Mouse (Mus musculus): ENCODE results near the gene Wdr77.
A peak's percentile ranks its signal among the peaks of the same experiment; 100 is the strongest.
"Not testable (repeated sequence)": the region's sequence is repeated elsewhere in the genome, so short reads cannot be mapped to it uniquely, and the experiment has no call there.

Gene Wdr77

GRCm38 (mm10) chr3:105958974-105959580, at the start of gene Wdr77:
Wdr77 (plus strand) TSS chr3:105959369.
- peak; percentile 100 for DNase-seq (ENCODE audit: low read depth, low spot score)

- DNase-seq (ENCODE audit: low read depth, low spot score) = no peak
These were observed 48.5 kb upstream of the Wdr77 start for GRCm38 (mm10) chr3:105910519-105911190.

GRCm38 (mm10) chr3:105912097-105912880, 46.9 kb upstream of the Wdr77 start:
- DNase-seq (ENCODE audit: low read depth, low spot score) = no peak

DNA sequence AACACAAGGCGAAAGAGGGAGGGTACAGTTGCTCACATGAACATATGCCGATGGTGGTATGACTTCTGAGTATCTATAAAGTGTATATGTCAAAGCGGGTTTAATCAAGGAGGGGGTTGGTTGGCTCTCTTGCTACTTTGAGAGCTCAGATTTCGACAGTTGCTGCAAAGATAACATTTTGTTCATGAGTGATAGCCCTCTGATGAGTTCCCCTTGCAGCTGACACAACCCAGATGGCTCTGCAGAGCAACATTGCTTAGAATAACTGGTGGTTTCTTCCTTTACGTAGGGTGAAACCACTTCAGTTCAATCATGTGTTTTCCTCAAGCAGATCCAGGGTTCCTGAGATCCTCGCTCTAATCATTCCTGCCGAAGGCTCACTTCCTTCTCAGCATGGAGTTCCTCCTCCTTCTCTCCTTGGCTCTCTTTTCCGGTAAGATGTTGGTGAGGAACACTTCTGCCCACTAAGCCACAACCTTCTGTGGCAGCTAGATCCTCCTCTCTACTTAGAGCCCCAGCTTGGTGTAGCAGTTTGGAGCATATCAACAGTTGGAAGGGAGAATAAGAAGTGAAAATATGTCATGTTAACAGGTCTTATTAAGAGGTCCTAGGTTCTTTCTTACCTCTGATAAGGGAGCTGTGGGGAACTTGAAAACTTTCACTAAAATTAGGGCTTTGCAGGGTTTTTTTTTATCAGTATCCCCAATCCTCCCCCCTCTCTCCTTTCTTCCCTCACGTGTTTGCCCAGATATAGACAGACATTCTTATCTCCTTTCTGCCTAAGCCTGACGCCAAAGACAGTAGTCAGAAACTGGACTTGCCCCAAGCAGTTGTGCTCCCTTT, 45.1 kb upstream of the Wdr77 start:
- no peak for DNase-seq (ENCODE audit: low read depth, low spot score)

DNA sequence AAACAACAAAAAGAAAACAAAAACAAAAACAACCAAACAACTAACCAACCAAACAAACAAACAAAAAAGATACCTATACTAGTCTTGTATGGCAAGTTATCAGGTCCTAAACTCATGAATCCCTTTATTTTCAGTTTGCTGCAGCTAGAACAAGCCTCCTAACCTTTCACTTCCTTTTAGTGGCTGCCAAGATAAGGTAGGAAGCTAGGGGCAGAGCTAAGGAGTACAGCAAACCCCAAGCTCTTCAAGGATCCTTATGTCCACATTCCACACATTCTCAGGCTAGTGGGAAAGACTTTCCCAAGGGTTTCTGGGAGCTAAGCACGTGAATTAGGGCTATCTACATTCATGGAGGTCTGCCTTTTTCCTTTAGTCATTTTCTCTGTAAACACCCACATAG, 43.9 kb upstream of the Wdr77 start:
- DNase-seq (ENCODE audit: low read depth, low spot score) = no peak

DNA sequence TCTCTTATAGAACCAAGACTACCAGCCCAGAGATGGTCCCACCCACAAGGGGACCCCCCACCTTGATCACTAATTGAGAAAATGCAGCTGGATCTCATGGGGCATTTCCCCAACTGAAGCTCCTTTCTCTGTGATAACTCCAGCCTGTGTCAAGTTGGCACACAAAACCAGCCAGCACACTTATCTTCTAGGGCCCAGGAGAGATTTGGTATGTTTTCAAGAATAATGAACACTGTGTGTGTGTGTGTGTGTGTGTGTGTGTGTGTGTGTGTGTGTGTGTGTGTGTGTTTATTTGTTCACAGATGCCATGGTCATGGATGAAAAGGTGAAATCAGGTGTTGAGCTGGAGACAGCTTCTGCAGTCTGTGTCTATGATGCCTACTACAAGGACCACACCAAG, 42.7 kb upstream of the Wdr77 start:
- not testable (repeated sequence) for DNase-seq (ENCODE audit: low read depth, low spot score)

GRCm38 (mm10) chr3:105917656-105918354, 41.4 kb upstream of the Wdr77 start:
- no peak for DNase-seq (ENCODE audit: low read depth, low spot score)

GRCm38 (mm10) chr3:105918355-105918745, 40.8 kb upstream of the Wdr77 start:
- DNase-seq (ENCODE audit: low read depth, low spot score) = no peak

DNA sequence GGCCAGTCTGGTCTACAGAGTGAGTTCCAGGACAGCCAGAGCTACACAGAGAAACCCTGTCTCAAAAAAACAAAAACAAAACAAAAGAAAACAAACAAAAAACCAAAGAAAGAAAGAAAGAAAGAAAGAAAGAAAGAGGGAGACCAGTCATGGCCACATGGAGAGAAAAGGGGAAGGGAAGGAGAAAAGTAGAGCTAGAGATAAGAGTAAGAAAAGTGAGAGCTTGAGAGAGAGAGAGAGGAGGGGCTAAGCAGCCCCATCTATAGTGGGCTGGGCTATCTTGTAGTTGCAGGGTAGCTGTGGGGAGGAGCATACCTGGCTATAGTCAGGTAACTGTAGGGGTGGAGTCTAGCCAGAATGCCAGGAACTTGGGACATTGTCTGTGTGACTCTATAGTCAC, 38.4 kb upstream of the Wdr77 start:
- DNase-seq (ENCODE audit: low read depth, low spot score) = not testable (repeated sequence)

GRCm38 (mm10) chr3:105921959-105922358, 37.2 kb upstream of the Wdr77 start:
- no peak for DNase-seq (ENCODE audit: low read depth, low spot score)

DNA sequence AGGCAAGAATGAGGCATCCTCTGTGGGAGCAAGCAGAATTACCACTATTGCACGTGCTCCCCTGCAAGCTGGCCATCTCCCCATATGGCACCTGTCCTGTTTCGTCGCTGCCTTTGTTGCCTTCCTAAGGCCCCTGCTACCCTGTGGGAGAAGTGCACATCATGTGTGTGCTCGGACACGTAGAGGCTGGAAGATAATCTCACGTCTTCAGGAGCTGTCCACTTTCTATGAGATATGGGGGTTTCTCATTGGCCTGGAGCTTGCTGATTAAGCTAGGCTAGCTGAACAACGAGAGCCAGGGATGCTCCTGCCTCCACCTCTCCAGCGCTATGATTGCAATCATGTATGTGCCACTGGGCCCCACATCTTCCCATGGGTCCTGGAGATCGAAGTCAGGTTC, 34.6 kb upstream of the Wdr77 start:
- no peak for DNase-seq (ENCODE audit: low read depth, low spot score)

DNA sequence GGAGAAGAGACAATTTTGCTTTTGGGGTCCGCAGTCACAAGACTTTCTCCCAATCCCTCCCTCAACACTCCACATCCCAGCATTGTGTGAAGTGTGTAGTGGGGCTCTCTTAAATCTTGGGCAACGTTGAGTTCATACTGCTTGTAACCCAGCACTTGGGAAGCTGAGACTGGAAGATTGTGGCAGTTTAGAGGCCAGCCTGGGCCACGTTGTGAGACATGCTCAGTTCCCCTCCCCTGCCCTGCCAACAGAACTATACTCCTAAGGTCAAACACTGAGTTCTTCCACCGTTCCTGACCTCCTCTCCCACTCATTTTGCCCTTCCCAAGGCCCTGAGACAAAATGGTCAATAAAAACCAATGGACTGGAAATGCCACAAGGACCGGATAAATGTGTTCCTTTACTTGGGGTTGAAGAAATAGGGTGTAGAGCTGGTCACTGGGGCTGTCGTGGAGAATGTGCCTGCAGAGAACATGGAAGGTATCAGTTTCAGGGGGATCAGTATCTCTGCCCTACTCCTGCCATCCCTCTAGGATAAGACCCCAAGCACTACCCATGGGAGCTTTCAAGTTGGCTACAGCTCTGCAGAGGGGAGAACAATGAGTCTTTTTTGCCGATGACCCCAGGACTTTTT, 31.5 kb upstream of the Wdr77 start:
- no peak for DNase-seq (ENCODE audit: low read depth, low spot score)

DNA sequence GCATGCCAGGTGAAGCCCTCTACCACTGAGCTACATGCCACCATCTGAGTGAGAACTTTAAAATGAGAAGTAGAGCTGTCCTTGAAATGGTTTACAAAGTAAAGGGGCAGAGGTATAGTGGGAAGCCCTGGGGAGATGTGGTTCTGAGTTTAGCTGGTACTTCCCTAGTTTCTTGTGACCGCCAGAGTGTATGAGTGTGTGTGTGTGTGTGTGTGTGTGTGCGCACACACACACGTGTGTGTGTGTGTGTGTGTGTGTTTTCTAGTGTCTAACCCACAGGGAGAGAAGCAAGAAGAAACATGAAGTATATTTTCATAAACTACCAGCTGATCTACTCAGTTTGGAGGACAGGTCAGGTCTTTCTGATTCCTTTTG, 31.0 kb upstream of the Wdr77 start:
- DNase-seq (ENCODE audit: low read depth, low spot score) = no peak

GRCm38 (mm10) chr3:105928781-105929180, 30.4 kb upstream of the Wdr77 start:
- no peak for DNase-seq (ENCODE audit: low read depth, low spot score)

DNA sequence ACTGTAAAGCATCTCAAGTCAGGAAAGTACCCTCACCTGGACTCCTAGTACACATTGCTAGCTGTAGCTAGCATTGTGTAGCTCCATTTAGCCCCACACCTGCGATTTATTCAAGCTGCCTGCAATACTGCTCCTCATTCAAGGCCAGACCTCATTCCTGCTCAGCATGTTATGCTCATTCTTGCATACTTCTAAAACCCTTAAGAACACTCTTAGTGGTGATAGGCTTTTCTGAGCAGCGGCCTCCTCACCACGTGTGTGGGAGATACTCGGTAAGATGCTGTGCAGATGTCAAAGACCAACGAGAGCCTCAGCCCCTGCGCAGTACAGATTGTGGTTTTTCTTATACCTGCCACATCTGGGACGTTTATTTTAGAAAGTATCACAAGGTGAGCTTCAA, 29.3 kb upstream of the Wdr77 start:
- DNase-seq (ENCODE audit: low read depth, low spot score) = no peak

DNA sequence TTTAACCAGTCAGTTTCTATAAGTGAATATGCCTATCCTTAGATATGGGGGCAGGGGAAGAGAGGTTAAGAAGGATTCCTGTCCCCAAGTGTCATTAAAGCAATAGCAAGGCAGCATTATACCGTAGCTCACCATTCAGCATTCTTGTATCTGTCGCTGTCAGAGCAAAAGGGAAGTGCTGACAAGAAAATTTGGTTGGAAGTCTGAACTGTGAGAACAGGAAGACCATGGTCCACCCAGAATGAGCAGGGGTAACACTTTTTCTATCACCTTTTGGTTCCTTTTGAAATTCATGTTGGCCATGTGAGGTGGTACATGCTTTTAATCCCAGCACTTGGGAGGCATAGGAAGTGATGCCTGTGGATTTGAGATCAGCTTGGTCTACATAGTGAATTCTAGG, 28.1 kb upstream of the Wdr77 start:
- DNase-seq (ENCODE audit: low read depth, low spot score) = no peak

GRCm38 (mm10) chr3:105932240-105933071, 26.7 kb upstream of the Wdr77 start, which contains the start of gene I830077J02Rik:
I830077J02Rik (minus strand) TSS chr3:105932664.
- DNase-seq (ENCODE audit: low read depth, low spot score) = no peak

DNA sequence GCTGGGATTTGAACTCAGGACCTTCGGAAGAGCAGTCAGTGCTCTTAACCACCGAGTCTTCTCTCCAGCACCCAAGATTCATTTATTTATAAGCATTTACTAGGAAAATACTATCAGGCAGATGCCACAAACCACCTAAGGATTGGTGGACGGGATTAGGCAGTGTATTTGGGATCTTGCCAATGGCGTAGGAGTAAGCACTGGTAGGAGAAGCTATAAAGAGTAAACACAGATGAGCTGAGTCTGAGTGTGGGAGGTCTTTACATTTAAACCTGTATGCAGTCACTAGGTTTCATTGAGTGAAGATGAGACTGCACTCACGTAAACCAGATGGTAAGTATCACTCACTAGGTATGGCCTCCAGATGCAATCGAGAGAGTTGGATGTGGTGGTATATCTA, 25.2 kb upstream of the Wdr77 start:
- DNase-seq (ENCODE audit: low read depth, low spot score) = no peak

DNA sequence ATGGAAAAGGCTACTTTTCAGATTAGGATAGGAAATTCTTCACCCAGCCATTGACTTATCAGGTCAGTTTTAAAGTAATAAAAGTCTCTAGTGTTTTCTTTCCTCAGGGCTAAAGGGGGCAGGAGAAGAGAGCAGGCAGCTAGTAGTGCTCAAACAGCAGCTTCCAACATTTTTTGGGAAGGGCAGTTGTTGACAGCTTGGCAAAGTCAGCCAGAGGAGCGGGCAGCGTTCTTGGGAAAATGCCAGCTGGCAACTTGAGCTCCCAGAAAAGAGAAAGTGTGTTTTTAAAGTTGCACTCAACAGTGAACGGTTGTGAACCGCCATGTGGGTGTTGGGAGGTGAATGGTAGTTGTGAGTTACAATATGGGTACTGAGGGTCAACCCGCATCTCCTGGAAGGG, 24.1 kb upstream of the Wdr77 start:
- DNase-seq (ENCODE audit: low read depth, low spot score) = no peak

DNA sequence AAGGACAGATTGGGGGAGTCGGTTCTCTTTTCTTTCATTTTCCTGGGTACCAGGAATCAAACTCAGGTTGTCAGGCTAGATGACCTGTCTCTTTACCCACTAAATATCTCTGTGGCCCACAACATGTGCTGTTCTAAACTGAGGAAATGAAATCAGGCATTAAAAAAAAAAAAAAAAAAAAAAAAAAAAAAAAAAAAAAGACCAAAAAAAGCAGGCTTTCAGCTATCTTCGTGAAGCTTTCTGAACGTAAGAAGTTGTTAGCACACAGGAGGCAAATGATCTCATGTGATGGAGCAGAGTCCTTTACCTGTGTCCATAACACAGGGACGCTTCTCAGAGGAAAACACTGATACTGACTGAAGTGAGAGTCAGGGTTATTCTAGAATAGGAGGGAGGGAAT, 23.1 kb upstream of the Wdr77 start:
- no peak for DNase-seq (ENCODE audit: low read depth, low spot score)

All from mesoderm, embryonic 11.5 days (tissue).